Mouse (Mus musculus) kidney, adult 2 months (tissue): ENCODE results near the gene Gm38431.

Source experiments
- CTCF ChIP-seq: fragments of 200-500 bp; conservative IDR thresholded peaks from 2 replicates; pipeline ENCODE4 v1.5.1; 2011; ENCODE audit warnings: low read depth, mild to moderate bottlenecking, control low read depth, low read length, moderate library complexity, mixed read lengths; ENCODE audit not compliant: insufficient read depth, insufficient read length
- POLR2A ChIP-seq: fragments of 200-500 bp; IDR thresholded peaks from one replicate; pipeline ENCODE4 v1.6.1; 2011; ENCODE audit warnings: low read depth, low read length, control low read depth

GRCm38 (mm10) chr9:21029291-21030054 is 62.3 kb downstream of the Gm38431 start, which contains the start of gene Icam4:
- TF ChIP-seq CTCF, result peak; percentile 82
- TF ChIP-seq POLR2A, result no peak
